Mouse (Mus musculus) urinary bladder, adult 2 months (tissue): Measurements from ENCODE around the gene Vmn1r184. TPM values are rescaled to one million over a fixed set of nuclear protein-coding genes. Genes with fewer than 3 reads are reported as not detected.
"Not testable (repeated sequence)": the region's sequence is repeated elsewhere in the genome, so short reads cannot be mapped to it uniquely, and the experiment has no call there.

Experiments used
- DNase-seq: peaks from one replicate; pipeline ENCODE4 v3.0.0; 2022; ENCODE audit warnings: low spot score
- polyA plus RNA-seq: library from polyadenylated mRNA; depleted of rRNA; stranded (reverse); fragments of >200 nt; gene quantifications from 2 replicates; pipeline ENCODE4 v1.2.3, GENCODE M21; 2012; rRNA removed

Gene Vmn1r184
- not detected in 2 replicates for polyA plus RNA-seq

- not testable (repeated sequence) for DNase-seq
Observed at GRCm38 (mm10) chr7:26260034-26260433, at the start of gene Vmn1r184. Vmn1r184 (plus strand) TSS chr7:26260334.

DNA sequence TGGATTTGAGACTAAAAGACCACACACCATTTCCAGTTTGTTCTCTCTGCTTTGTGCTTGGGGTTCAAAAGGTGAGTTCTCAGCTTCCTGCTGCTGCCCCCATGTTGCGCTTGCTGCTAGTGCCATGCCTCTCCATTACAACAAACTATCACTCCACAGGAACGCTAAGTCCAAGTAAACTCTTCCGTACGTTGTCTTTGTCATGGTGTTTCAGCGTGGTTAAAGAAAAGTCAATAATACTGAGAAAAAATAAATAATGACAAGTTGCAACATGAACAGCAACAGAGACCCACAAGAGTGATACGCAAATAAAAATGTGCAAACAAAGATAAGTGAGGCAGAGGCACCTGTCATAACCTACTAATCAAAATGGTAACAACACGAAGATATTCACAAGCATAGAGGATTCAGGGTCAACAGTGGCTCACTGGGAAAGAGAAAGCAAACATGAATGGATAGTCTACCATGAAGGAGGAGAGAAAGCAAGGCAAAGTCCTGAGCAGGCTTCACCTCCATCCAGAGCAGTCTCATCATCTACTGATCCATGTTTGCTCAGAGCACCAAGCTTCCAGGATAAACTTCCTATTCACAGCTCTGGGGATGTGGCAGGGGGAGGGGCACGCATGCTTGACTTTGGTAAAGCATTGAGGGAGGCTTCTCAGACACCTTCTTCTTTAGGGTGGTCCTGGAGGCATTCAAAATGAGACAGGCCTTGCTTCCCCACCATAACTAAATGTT, 43.5 kb downstream of the Vmn1r184 start:
- DNase-seq = not testable (repeated sequence)

DNA sequence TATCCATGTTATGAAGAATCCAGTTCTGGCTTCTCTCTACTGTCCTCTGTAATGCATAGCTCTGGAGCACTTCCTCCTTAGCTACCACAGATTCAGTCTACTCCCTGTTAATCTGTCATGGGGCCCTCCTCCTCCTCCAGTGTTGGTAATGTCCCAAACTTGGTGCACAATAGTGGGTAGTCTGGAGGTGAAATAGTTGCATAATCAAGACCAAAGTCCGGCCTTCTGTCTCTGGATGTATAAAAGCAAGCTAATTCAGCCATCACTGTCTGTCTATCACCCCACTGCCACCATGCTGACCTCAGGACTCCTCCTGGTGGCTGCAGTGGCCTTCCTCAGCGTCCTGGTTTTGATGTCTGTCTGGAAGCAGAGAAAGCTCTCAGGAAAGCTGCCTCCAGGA, 46.8 kb downstream of the Vmn1r184 start, which contains the start of gene Cyp2a4:
Gene Cyp2a4 (plus strand): TSS at position 244 of the 400 bp plus-strand sequence.
- not testable (repeated sequence) for DNase-seq

- DNase-seq = not testable (repeated sequence)
Observed at GRCm38 (mm10) chr7:26311786-26312185, 51.7 kb downstream of the Vmn1r184 start.

GRCm38 (mm10) chr7:26315194-26315593, 55.1 kb downstream of the Vmn1r184 start:
- not testable (repeated sequence) for DNase-seq

- DNase-seq = not testable (repeated sequence)
Observed at GRCm38 (mm10) chr7:26315809-26316208, 55.7 kb downstream of the Vmn1r184 start.

Other genes with a start within 250 kb of the Vmn1r184 start
- gene Cyp2b13, start 198.8 kb upstream of the Vmn1r184 start, polyA plus RNA-seq = 0.15 and 0.18 TPM in 2 replicates
- gene Cyp2b9, start 86.9 kb upstream of the Vmn1r184 start, polyA plus RNA-seq = not detected in 2 replicates
- gene Cyp2a4, start 46.8 kb downstream of the Vmn1r184 start, polyA plus RNA-seq = not detected in 2 replicates
- not detected in 2 replicates for gene Nlrp9c, start 143.4 kb downstream of the Vmn1r184 start, polyA plus RNA-seq
- not detected in 2 replicates for gene Nlrp4a, start 174.8 kb downstream of the Vmn1r184 start, polyA plus RNA-seq